In the genomic region with DNA sequence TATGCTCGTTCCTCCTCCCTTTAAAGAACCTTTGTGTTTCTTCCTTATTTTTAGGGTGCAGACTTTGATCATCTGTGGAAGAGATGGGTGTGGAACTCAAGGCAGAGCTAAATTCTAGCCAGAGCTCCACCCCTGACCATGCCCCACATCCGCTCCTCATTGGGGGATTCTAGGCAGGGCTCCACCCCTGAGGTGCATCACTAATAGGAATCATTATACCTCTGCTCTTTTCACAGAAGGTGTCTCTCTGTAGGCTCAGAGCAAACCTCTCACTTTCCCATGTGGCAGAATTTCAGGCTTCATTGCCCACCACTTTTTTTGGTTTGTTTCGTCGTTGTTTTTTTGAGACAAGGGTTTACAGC, we compare ENCODE assay signal across 8 mouse cellular contexts. TPM values are rescaled to one million over a fixed set of nuclear protein-coding genes. Genes with fewer than 3 reads are reported as not detected.
DNase-seq lines count a peak whose midpoint lies in the region; ATAC-seq lines count a peak whose summit lies in the region.

No protein-coding gene starts in this region.

- H3K4me1 ChIP-seq in heart, embryonic 12.5 days (replicated peaks): peaks cover 40% of the 10 kb centered on the region
- peaks cover 48% of the 10 kb centered on the region for H3K4me1 ChIP-seq in liver, embryonic 16.5 days (ENCODE audit: control insufficient read depth, low read depth, low read length)

- no peaks in the 10 kb centered on the region for H3K9me3 ChIP-seq in heart, embryonic 12.5 days (replicated peaks)
- no peaks in the 10 kb centered on the region for H3K9me3 ChIP-seq in liver, embryonic 16.5 days (replicated peaks; ENCODE audit: control insufficient read depth, low read length)

- 0 out of 2 replicates have a peak overlapping the region, but pooled peaks have one; percentile 40 for H3K4me2 ChIP-seq in heart, embryonic 12.5 days
- peak overlapping the region; percentile 50 for H3K4me2 ChIP-seq in liver, embryonic 16.5 days (ENCODE audit: low read depth, low read length)

- no peaks in the 10 kb centered on the region for H3K27me3 ChIP-seq in heart, embryonic 12.5 days (replicated peaks)
- H3K27me3 ChIP-seq in liver, embryonic 16.5 days (ENCODE audit: control insufficient read depth, insufficient read depth, low read depth, low read length): no peaks in the 10 kb centered on the region

- H3K36me3 ChIP-seq in heart, embryonic 12.5 days: no peaks in the 10 kb centered on the region
- no peaks in the 10 kb centered on the region for H3K36me3 ChIP-seq in liver, embryonic 16.5 days (ENCODE audit: control insufficient read depth, insufficient read depth)

- no peak for DNase-seq in heart, postnatal 4 days
- DNase-seq in B cell, adult 2 months: peak; percentile 55 to 56
- no peak for DNase-seq in cerebellum, adult 11 months
- no peak for DNase-seq in adrenal gland, adult 18-20 months (ENCODE audit: low spot score in 2 of 2)
- no peak for DNase-seq in left cerebral cortex, postnatal 10 days (ENCODE audit: extremely low spot score in 1 of 2, low spot score in 2 of 2)

- H3K9ac ChIP-seq in heart, embryonic 12.5 days: no peak overlapping the region
- peak overlapping the region; percentile 26 for H3K9ac ChIP-seq in liver, embryonic 16.5 days (ENCODE audit: low read depth, low read length)

- intact Hi-C loops in left cerebral cortex, postnatal 10 days (cut with DNase I): no loop called here

- no peak for ATAC-seq in heart, embryonic 12.5 days (ENCODE audit: insufficient number of reproducible peaks, low FRiP score)
- peak; percentile 60 for ATAC-seq in common myeloid progenitor, adult 5-6 weeks (replicated peaks; ENCODE audit: low read depth, poor library complexity, severe bottlenecking)
- peak; percentile 62 for ATAC-seq in liver, embryonic 16.5 days (ENCODE audit: low read depth)

- 63% methylated on average over 4 of the region's 4 CpGs for WGBS in heart, embryonic 12.5 days
- WGBS in liver, embryonic 16.5 days (ENCODE audit: insufficient replicate concordance): 48% methylated on average over 4 of the region's 4 CpGs

- H3K27ac ChIP-seq in heart, embryonic 12.5 days (ENCODE audit: poor library complexity, severe bottlenecking): no peak overlapping the region
- peak overlapping the region; percentile 66 for H3K27ac ChIP-seq in liver, embryonic 16.5 days (ENCODE audit: low read length)

- no peak overlapping the region for H3K4me3 ChIP-seq in heart, embryonic 12.5 days
- peak overlapping the region; percentile 47 for H3K4me3 ChIP-seq in liver, embryonic 16.5 days (ENCODE audit: low read depth, low read length)

RNA-seq across cellular contexts. Expression of a gene that starts 2.0 kb away (rescaled TPM):
- polyA plus RNA-seq in heart, embryonic 12.5 days (2016; fragmentation: Nextera tagmentation; extraction: Ambion mirVana): 64.9 and 65.7 TPM in 2 replicates
- 10 to 100 TPM; 42.2 to 42.4 TPM for total RNA-seq in heart, postnatal 4 days (2021)
- total RNA-seq in common myeloid progenitor, adult 5-6 weeks (2017): 19.2 and 27.1 TPM in 2 replicates
- polyA plus RNA-seq in liver, embryonic 16.5 days (2015; fragmentation: Nextera tagmentation; extraction: Ambion mirVana): 2.8 and 5.1 TPM in 2 replicates
- 10 to 100 TPM; 51.4 to 58.5 TPM for total RNA-seq in adrenal gland, adult 18-20 months (2021)
- 10 to 100 TPM; 89.6 to 91.0 TPM for total RNA-seq in left cerebral cortex, postnatal 10 days (2021)

RNA-seq across cellular contexts. Expression of a gene that starts 19.1 kb away (rescaled TPM):
- 99.6 and 102 TPM in 2 replicates for polyA plus RNA-seq in heart, embryonic 12.5 days (2016; fragmentation: Nextera tagmentation; extraction: Ambion mirVana)
- total RNA-seq in heart, postnatal 4 days (2021): 100 to 1,000 TPM; 105 TPM
- 37.5 and 55.6 TPM in 2 replicates for total RNA-seq in common myeloid progenitor, adult 5-6 weeks (2017)
- 41.5 and 54.4 TPM in 2 replicates for polyA plus RNA-seq in liver, embryonic 16.5 days (2015; fragmentation: Nextera tagmentation; extraction: Ambion mirVana)
- 100 to 1,000 TPM; 162 to 331 TPM for total RNA-seq in adrenal gland, adult 18-20 months (2021)
- 10 to 100 TPM; 46.1 to 47.1 TPM for total RNA-seq in left cerebral cortex, postnatal 10 days (2021)

RNA-seq across cellular contexts. Expression of a gene that starts 36.2 kb away (rescaled TPM):
- polyA plus RNA-seq in heart, embryonic 12.5 days (2016; fragmentation: Nextera tagmentation; extraction: Ambion mirVana): 131 and 136 TPM in 2 replicates
- 100 to 1,000 TPM; 142 to 162 TPM for total RNA-seq in heart, postnatal 4 days (2021)
- total RNA-seq in common myeloid progenitor, adult 5-6 weeks (2017): 132 and 167 TPM in 2 replicates
- 5.0 and 9.8 TPM in 2 replicates for polyA plus RNA-seq in liver, embryonic 16.5 days (2015; fragmentation: Nextera tagmentation; extraction: Ambion mirVana)
- total RNA-seq in adrenal gland, adult 18-20 months (2021): 100 to 1,000 TPM; 134 to 140 TPM
- 100 to 1,000 TPM; 156 to 167 TPM for total RNA-seq in left cerebral cortex, postnatal 10 days (2021)

RNA-seq across cellular contexts. Expression of a gene that starts 43.0 kb away (rescaled TPM):
- 34.8 and 38.1 TPM in 2 replicates for polyA plus RNA-seq in heart, embryonic 12.5 days (2016; fragmentation: Nextera tagmentation; extraction: Ambion mirVana)
- total RNA-seq in heart, postnatal 4 days (2021): 10 to 100 TPM; 12.5 to 13.0 TPM
- 42.9 and 49.3 TPM in 2 replicates for total RNA-seq in common myeloid progenitor, adult 5-6 weeks (2017)
- polyA plus RNA-seq in liver, embryonic 16.5 days (2015; fragmentation: Nextera tagmentation; extraction: Ambion mirVana): 26.1 and 27.4 TPM in 2 replicates
- 10 to 100 TPM; 16.1 to 29.6 TPM for total RNA-seq in adrenal gland, adult 18-20 months (2021)
- total RNA-seq in left cerebral cortex, postnatal 10 days (2021): 10 to 100 TPM; 21.8 to 24.7 TPM

RNA-seq across cellular contexts. Expression of a gene that starts 43.2 kb away (rescaled TPM):
- 13.2 and 18.4 TPM in 2 replicates for polyA plus RNA-seq in heart, embryonic 12.5 days (2016; fragmentation: Nextera tagmentation; extraction: Ambion mirVana)
- total RNA-seq in heart, postnatal 4 days (2021): 1 to 10 TPM; 3.2 to 4.6 TPM
- total RNA-seq in common myeloid progenitor, adult 5-6 weeks (2017): 6.4 and 10.4 TPM in 2 replicates
- 9.3 and 10.4 TPM in 2 replicates for polyA plus RNA-seq in liver, embryonic 16.5 days (2015; fragmentation: Nextera tagmentation; extraction: Ambion mirVana)
- 10 to 100 TPM; 11.0 to 18.0 TPM for total RNA-seq in adrenal gland, adult 18-20 months (2021)
- 10 to 100 TPM; 56.3 to 63.5 TPM for total RNA-seq in left cerebral cortex, postnatal 10 days (2021)

Comparison
In these comparisons a context has a peak if more than half of its experiments do, and no peak if none do; other contexts are left out.
1. DNase-seq: peak in B cell, adult 2 months (2 of 2); none in heart, postnatal 4 days (single experiment), cerebellum, adult 11 months (single experiment), adrenal gland, adult 18-20 months (0 of 2) and left cerebral cortex, postnatal 10 days (0 of 2).